Mouse (Mus musculus): ENCODE results near the gene Atp2a1.

Gene Atp2a1

DNA sequence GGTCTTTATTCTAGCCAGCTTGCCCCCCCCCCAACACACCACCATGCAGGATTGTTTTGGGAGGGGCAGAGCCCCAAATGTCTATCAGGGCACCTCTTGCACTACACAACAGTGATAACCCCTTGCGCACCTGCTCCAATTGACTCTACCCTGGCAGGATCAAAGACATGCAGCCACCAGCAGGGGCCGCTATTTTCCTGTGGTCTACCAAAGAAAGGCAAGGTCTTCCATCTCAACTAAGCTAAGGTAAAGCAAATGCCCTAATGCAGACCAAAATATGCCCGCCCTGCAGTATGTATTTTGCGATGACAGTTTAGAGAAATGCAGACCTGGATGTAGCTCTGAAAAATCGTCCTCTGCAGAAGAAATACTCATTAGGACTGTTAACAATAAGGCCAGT lies 63.4 kb downstream of the Atp2a1 start:
- DNase-seq: peak; percentile 64

- DNase-seq: no peak
These were observed 65.1 kb downstream of the Atp2a1 start for GRCm38 (mm10) chr7:126397822-126398221.

DNA sequence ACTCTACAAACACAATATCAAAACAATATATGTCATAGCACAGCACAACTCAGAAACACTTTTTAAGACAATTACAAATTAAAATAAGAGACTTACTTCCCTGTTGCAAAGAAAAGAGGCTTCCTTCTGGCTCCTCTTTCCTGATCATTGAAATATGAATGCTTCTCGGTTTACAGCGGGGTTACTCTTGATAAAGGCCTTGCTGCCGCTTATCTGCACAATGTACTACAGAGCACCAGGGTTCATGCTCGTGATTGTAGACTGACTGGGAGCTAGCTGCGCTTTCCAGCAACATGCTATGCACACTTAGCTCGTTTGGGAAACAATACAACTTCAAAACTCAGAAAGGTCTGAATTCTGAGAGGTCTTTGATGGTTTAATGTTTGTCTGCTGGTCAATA lies 65.7 kb downstream of the Atp2a1 start:
- DNase-seq: no peak

- DNase-seq: peak; percentile 98
These were observed 66.4 kb downstream of the Atp2a1 start, which contains the start of gene Nfatc2ip for GRCm38 (mm10) chr7:126396298-126397119. Gene Nfatc2ip (minus strand): TSS chr7:126396737.
